Mouse (Mus musculus) liver, postnatal 0 days (tissue): ENCODE results near the gene Cdca3.

ENCODE experiments used
- CTCF ChIP-seq: sonication (generic); IDR thresholded peaks from 2 replicates; pipeline ENCODE4 v1.5.1; 2016; ENCODE audit warnings: antibody characterized with exemption, low read depth
- EP300 ChIP-seq: IDR thresholded peaks from 2 replicates; pipeline ENCODE4 v1.6.1; 2016; ENCODE audit warnings: antibody characterized with exemption, low read depth, mild to moderate bottlenecking

DNA sequence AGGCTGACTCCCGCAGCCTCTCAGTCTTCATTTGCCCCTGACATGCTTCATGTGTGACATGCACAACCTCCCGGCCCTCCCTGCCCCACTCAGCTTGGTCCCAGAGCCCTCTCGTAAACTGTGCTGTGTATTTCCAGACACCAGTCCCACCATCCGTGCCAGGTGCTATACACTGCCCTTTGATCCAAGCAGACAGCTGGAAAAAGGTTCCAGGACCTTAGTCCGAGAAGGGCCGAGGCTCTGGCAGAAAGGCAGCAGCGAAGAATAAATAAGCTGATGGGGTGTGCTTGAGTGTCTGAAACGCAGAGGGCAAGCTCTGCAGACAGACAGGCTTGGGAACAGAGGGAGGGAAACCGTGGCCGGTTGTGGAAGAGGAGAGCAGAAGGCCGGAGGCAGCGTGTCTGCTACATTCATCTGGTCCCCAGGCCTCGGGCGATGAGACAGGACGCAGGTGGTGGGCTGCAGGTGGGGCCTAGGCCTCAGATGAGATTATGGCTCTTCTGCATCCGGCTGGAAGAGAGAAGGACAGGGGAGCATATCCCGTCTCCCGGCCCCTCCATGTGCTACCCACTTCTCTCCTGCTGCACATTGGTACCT, 36.5 kb downstream of the Cdca3 start:
- TF ChIP-seq CTCF (no peak), EP300 (no peak)
